Mouse (Mus musculus) embryonic facial prominence, embryonic 11.5 days (tissue): ENCODE measurements around the gene Herpud2. TPM values are rescaled to one million over a fixed set of nuclear protein-coding genes. Genes with fewer than 3 reads are reported as not detected.

Experiments
- ATAC-seq: fragments of 200-750 bp; cut with Nextera tagmentation; replicated peaks from 2 replicates; pipeline ENCODE4 v1.8.0; 2017; ENCODE audit warnings: low read depth; ENCODE audit not compliant: insufficient number of reproducible peaks, low FRiP score, low TSS enrichment
- DNase-seq: peaks from one replicate; pipeline ENCODE4 v3.0.0-alpha.2; 2015; ENCODE audit warnings: low spot score
- H3K27ac ChIP-seq: fragments of 300-500 bp; sonication (generic); replicated peaks from 2 replicates; pipeline ENCODE4 v1.5.1; 2014; ENCODE audit warnings: mild to moderate bottlenecking, low read depth, low read length, control low read depth
- H3K27me3 ChIP-seq: fragments of 300-500 bp; sonication (generic); 2 replicates; pipeline ENCODE4 v1.6.1; 2014; ENCODE audit warnings: mild to moderate bottlenecking, low read length, moderate library complexity, mixed read lengths; ENCODE audit not compliant: control insufficient read depth, insufficient read depth
- H3K36me3 ChIP-seq: fragments of 300-500 bp; sonication (generic); replicated peaks from 2 replicates; pipeline ENCODE4 v1.6.1; 2014; ENCODE audit warnings: low read depth, mild to moderate bottlenecking, low read length, moderate library complexity, mixed read lengths; ENCODE audit not compliant: control insufficient read depth, insufficient read depth
- H3K4me1 ChIP-seq: fragments of 300-500 bp; sonication (generic); 2 replicates; pipeline ENCODE4 v1.6.1; 2014; ENCODE audit warnings: low read length, mixed read lengths; ENCODE audit not compliant: control insufficient read depth, insufficient read depth
- H3K4me2 ChIP-seq: fragments of 300-500 bp; sonication (generic); 2 replicates; pipeline ENCODE4 v1.6.1; 2014; ENCODE audit warnings: low read depth, mild to moderate bottlenecking, control low read depth, low read length, moderate library complexity
- H3K4me3 ChIP-seq: fragments of 300-500 bp; sonication (generic); 2 replicates; pipeline ENCODE4 v1.5.1; 2014; ENCODE audit warnings: low read depth, low read length, control low read depth
- H3K9ac ChIP-seq: fragments of 300-500 bp; sonication (generic); replicated peaks from 2 replicates; pipeline ENCODE4 v1.6.1; 2014; ENCODE audit warnings: mild to moderate bottlenecking, control low read depth, low read length
- H3K9me3 ChIP-seq: fragments of 300-500 bp; sonication (generic); replicated peaks from 2 replicates; pipeline ENCODE4 v1.6.1; 2016; ENCODE audit warnings: mild to moderate bottlenecking, low read length, inconsistent platforms, mixed read lengths; ENCODE audit not compliant: control insufficient read depth
- WGBS: fragments of 180-500 bp; shearing (Covaris S2); extraction: QIAGEN DNeasy Blood & Tissue Kit; methylation state at CpG from one replicate; pipeline ENCODE4 v1.1.7; 2014; 5-methylcytosine and 5-hydroxymethylcytosine counted together
- polyA plus RNA-seq: library from polyadenylated mRNA; unstranded; fragments of >200 nt; fragmentation: Nextera tagmentation; extraction: Ambion mirVana; gene quantifications from 2 replicates; pipeline ENCODE4 v1.2.1, GENCODE M21; 2014

Herpud2 gene
- polyA plus RNA-seq, 1 experiment from 2014 or later, result 27.5 TPM

- no peak overlapping the region for H3K9ac ChIP-seq
- DNase-seq, result peak; percentile 76
- ATAC-seq, result no peak
These were observed 16.0 kb upstream of the Herpud2 start for GRCm38 (mm10) chr9:25167458-25168084.

GRCm38 (mm10) chr9:25158218-25158617 lies 6.6 kb upstream of the Herpud2 start:
- Histone ChIP-seq H3K4me1 (no peaks in the 10 kb centered on the region), H3K27me3 (no peaks in the 10 kb centered on the region), H3K4me3 (no peak overlapping the region), H3K9me3 (no peaks in the 10 kb centered on the region), H3K36me3 (no peaks in the 10 kb centered on the region), H3K27ac (no peak overlapping the region), H3K4me2 (no peak overlapping the region), H3K9ac (no peak overlapping the region)
- DNase-seq (no peak), ATAC-seq (no peak)
- 71% methylated on average over 4 of the region's 4 CpGs for WGBS

More at GRCm38 (mm10) chr9:25167458-25168084, 16.0 kb upstream of the Herpud2 start:
- no peak overlapping the region for H3K27ac ChIP-seq
- no peaks in the 10 kb centered on the region for H3K9me3 ChIP-seq
- H3K4me2 ChIP-seq, result no peak overlapping the region
- H3K4me3 ChIP-seq, result no peak overlapping the region
- 28% methylated on average over 6 of the region's 6 CpGs for WGBS
- no peaks in the 10 kb centered on the region for H3K27me3 ChIP-seq
- no peaks in the 10 kb centered on the region for H3K4me1 ChIP-seq
- no peaks in the 10 kb centered on the region for H3K36me3 ChIP-seq

GRCm38 (mm10) chr9:25156377-25156776 lies 4.8 kb upstream of the Herpud2 start:
- Histone ChIP-seq H3K4me1 (no peaks in the 10 kb centered on the region), H3K4me3 (no peak overlapping the region), H3K4me2 (no peak overlapping the region), H3K36me3 (no peaks in the 10 kb centered on the region), H3K9me3 (no peaks in the 10 kb centered on the region), H3K27me3 (no peaks in the 10 kb centered on the region), H3K27ac (no peak overlapping the region), H3K9ac (no peak overlapping the region)
- no peak for ATAC-seq
- 29% methylated on average over 1 of the region's 1 CpGs for WGBS
- no peak for DNase-seq

- no peaks in the 10 kb centered on the region for H3K4me1 ChIP-seq
- ATAC-seq (no peak), DNase-seq (no peak)
- H3K4me3 ChIP-seq, result no peak overlapping the region
- H3K27me3 ChIP-seq, result no peaks in the 10 kb centered on the region
- H3K36me3 ChIP-seq, result no peaks in the 10 kb centered on the region
- no peak overlapping the region for H3K4me2 ChIP-seq
- H3K9ac ChIP-seq, result no peak overlapping the region
- no peak overlapping the region for H3K27ac ChIP-seq
- H3K9me3 ChIP-seq, result no peaks in the 10 kb centered on the region
These were observed 1.4 kb upstream of the Herpud2 start for GRCm38 (mm10) chr9:25153066-25153465.

GRCm38 (mm10) chr9:25152457-25152856 lies 837 bp upstream of the Herpud2 start:
- H3K4me1 ChIP-seq, result no peaks in the 10 kb centered on the region
- no peaks in the 10 kb centered on the region for H3K36me3 ChIP-seq
- H3K27ac ChIP-seq, result no peak overlapping the region
- no peaks in the 10 kb centered on the region for H3K27me3 ChIP-seq
- 20% methylated on average over 1 of the region's 1 CpGs for WGBS
- DNase-seq (no peak), ATAC-seq (no peak)
- no peaks in the 10 kb centered on the region for H3K9me3 ChIP-seq
- peak overlapping the region; percentile 44 for H3K4me2 ChIP-seq
- peak overlapping the region; percentile 84 for H3K4me3 ChIP-seq
- H3K9ac ChIP-seq, result peak overlapping the region; percentile 92

DNA sequence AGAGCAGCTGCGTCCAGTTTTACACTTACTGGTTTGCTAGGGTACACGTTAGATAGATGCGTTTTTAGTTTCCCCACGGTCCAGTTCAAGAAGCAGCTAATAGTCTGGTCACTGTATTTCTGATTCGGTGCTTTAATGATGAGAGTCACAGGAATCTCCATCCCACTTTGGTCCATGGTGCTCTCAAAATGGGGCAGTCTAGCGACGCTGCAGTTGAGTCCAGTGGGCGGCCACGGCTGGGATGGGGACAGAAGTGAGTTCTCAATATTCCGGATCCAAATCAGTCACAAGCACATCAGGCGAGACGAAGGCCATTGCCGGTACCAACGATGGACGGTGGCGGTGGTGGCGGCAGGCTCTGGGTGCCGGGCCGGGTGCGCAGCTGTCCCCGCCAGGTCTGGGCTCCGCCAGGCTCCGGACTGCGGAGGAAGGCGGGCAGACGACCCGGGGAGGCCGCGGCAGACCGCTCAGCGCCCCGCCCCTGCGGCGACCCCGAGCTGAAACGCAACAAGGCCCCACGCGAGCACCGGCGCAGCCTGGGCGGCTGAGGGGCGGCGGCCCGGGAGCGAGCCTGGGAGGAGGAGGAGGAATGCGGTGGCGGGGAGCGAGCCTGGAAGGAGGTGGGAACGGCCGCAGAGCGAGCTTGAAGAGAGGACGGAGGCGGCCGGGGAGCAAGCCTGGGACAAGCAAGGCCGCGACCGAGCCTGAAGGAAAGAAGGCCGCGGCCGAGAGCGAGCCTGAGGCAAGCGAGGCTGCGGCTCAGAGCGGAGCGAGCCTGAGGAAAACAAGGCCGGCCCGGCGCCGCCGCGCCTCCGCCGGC lies 619 bp downstream of the Herpud2 start:
- peak; percentile 27 for DNase-seq
- no peaks in the 10 kb centered on the region for H3K27me3 ChIP-seq
- peak; percentile 80; the same call in 1 of the 2 replicates for ATAC-seq

DNA sequence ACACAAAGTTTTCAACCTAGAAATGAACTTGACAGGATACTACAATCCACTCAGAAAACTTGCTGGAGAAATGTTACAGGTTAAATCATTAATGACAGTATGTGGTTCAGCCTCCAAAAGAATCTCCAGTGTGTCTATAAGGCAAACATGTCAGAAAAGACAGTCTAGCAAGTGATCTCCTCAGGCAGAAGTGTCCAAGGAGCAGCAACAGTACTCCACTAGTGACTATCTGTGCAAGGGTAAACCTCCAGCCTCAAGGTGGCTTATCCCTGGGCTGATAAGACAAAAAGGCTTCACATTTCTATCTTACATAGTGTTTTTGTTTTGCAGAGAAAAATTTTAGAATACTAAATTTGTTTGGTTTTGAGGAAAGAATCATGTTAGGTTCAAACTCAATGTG lies 2.9 kb downstream of the Herpud2 start:
- no peaks in the 10 kb centered on the region for H3K27me3 ChIP-seq
- H3K9ac ChIP-seq, result no peak overlapping the region
- H3K4me3 ChIP-seq, result no peak overlapping the region
- no peak for DNase-seq
- H3K9me3 ChIP-seq, result no peaks in the 10 kb centered on the region
- ATAC-seq, result no peak
- no peaks in the 10 kb centered on the region for H3K4me1 ChIP-seq
- H3K4me2 ChIP-seq, result no peak overlapping the region
- H3K27ac ChIP-seq, result no peak overlapping the region
- no peaks in the 10 kb centered on the region for H3K36me3 ChIP-seq

More for the DNA sequence above, 619 bp downstream of the Herpud2 start:
- Histone ChIP-seq H3K36me3 (no peaks in the 10 kb centered on the region), H3K4me3 (peak overlapping the region; percentile 84), H3K4me1 (no peaks in the 10 kb centered on the region), H3K9me3 (no peaks in the 10 kb centered on the region), H3K27ac (peak overlapping the region; percentile 99), H3K4me2 (peak overlapping the region; percentile 73), H3K9ac (peak overlapping the region; percentile 92)
- under 1% methylated on average over 71 of the region's 73 CpGs for WGBS

- Histone ChIP-seq H3K36me3 (no peaks in the 10 kb centered on the region), H3K4me3 (no peak overlapping the region), H3K27me3 (no peaks in the 10 kb centered on the region), H3K9ac (no peak overlapping the region), H3K9me3 (no peaks in the 10 kb centered on the region), H3K27ac (no peak overlapping the region), H3K4me2 (no peak overlapping the region), H3K4me1 (no peaks in the 10 kb centered on the region)
- WGBS, result 85% methylated on average over 1 of the region's 1 CpGs
- ATAC-seq (no peak), DNase-seq (no peak)
These were observed 5.7 kb downstream of the Herpud2 start for GRCm38 (mm10) chr9:25145925-25146324.
